In the genomic region with DNA sequence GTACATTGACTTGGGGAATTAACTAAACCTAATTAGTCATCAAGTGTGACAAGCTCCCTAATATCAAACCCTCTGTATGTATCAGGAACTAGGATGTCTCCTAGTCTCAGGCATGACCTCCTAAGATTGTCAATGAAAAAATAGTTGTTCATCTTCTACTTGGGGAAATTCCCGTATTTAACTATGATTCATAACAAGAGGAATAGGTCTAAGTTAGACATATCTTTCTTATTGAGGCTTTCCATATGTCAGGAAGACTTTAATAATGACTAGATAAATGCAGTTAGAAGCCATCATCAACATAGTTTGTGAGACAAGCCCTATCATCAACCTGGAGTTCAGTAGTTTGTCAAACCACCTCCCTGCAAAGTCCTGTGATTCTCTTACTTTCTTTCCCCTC, we compare ENCODE assay signal across 25 mouse cellular contexts.
"Had no signal": no experiment of that assay in that cellular context is flagged by ENCODE, and none has a peak within 500 bp of the region (broad histone marks: within the 10 kb centered on the region; RNA-seq: fewer than 3 reads in every experiment).

No protein-coding gene starts in this region.

- H3K4me1 ChIP-seq: embryonic facial prominence, embryonic 10.5 days; embryonic facial prominence, embryonic 12.5 days; embryonic facial prominence, embryonic 13.5 days; embryonic facial prominence, embryonic 15.5 days; forebrain, embryonic 10.5 days; forebrain, embryonic 12.5 days; forebrain, embryonic 13.5 days; forebrain, embryonic 15.5 days; heart, embryonic 10.5 days had no signal

- H3K9ac ChIP-seq: embryonic facial prominence, embryonic 12.5 days; embryonic facial prominence, embryonic 13.5 days; embryonic facial prominence, embryonic 15.5 days; forebrain, embryonic 12.5 days; forebrain, embryonic 13.5 days; forebrain, embryonic 15.5 days; forebrain, postnatal 0 days had no signal

- H3K27me3 ChIP-seq: embryonic facial prominence, embryonic 12.5 days; embryonic facial prominence, embryonic 13.5 days; embryonic facial prominence, embryonic 15.5 days; forebrain, embryonic 12.5 days; forebrain, embryonic 13.5 days; forebrain, embryonic 15.5 days had no signal

- H3K27ac ChIP-seq: embryonic facial prominence, embryonic 10.5 days; embryonic facial prominence, embryonic 12.5 days; embryonic facial prominence, embryonic 13.5 days; embryonic facial prominence, embryonic 15.5 days; forebrain, embryonic 10.5 days; forebrain, embryonic 12.5 days; forebrain, embryonic 13.5 days; forebrain, embryonic 15.5 days; gastrocnemius, adult 2 months; heart, adult 2 months; heart, embryonic 10.5 days had no signal

- H3K4me2 ChIP-seq: embryonic facial prominence, embryonic 12.5 days; embryonic facial prominence, embryonic 13.5 days; embryonic facial prominence, embryonic 15.5 days; forebrain, embryonic 12.5 days; forebrain, embryonic 13.5 days; forebrain, embryonic 15.5 days had no signal

- DNase-seq: cerebellum, adult 9-10 months; cerebellum, adult 9-11 months; cerebellum, postnatal 10 days; cerebellum, postnatal 14 days; cerebellum, postnatal 25 days; cerebellum, postnatal 36 days; embryo, embryonic 11 days; forebrain, postnatal 0 days; gastrocnemius, adult 2 months; gastrocnemius, postnatal 10 days; gastrocnemius, postnatal 14 days; gastrocnemius, postnatal 25 days; gastrocnemius, postnatal 36 days; heart, adult 18-20 months; heart, adult 2 months had no signal

- H3K9me3 ChIP-seq: embryonic facial prominence, embryonic 10.5 days; embryonic facial prominence, embryonic 12.5 days; embryonic facial prominence, embryonic 13.5 days; embryonic facial prominence, embryonic 15.5 days; forebrain, embryonic 10.5 days; forebrain, embryonic 12.5 days; forebrain, embryonic 13.5 days; forebrain, embryonic 15.5 days; heart, embryonic 10.5 days had no signal

- H3K36me3 ChIP-seq: embryonic facial prominence, embryonic 10.5 days; embryonic facial prominence, embryonic 12.5 days; embryonic facial prominence, embryonic 13.5 days; embryonic facial prominence, embryonic 15.5 days; forebrain, embryonic 10.5 days; forebrain, embryonic 12.5 days; forebrain, embryonic 15.5 days; heart, embryonic 10.5 days had no signal

- H3K4me3 ChIP-seq: embryonic facial prominence, embryonic 10.5 days; embryonic facial prominence, embryonic 12.5 days; embryonic facial prominence, embryonic 13.5 days; embryonic facial prominence, embryonic 15.5 days; erythroblast, embryonic 14.5 days; forebrain, embryonic 10.5 days; forebrain, embryonic 12.5 days; forebrain, embryonic 13.5 days; forebrain, embryonic 15.5 days; gastrocnemius, adult 2 months; heart, adult 2 months; heart, embryonic 10.5 days had no signal
